Mouse (Mus musculus): ENCODE data around the gene Amigo2.

DNA sequence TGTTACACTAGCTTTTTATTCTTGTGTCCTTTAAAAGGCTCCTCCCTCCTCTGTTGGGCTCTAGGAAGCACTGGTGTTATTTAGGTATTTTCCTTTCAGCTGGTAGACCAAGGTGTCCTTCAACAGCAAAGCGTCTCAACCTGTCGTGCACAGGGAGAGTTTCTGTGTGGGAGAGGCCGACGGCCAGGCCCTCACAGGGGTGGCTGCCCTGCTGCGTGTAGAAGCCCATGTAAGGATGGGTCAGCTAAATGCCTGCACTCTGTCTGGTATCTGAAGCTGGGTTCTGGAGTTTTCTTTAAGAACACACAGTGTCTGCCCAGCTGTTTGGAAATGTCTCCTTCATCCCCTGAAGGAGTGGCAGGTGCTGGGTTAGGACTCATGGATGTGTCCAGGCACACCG, 43.3 kb upstream of the Amigo2 start:
- TF ChIP-seq CTCF (IDR thresholded peaks at IDR 0.05; ENCODE audit: low read depth, low read length) (no peak), POLR2A (IDR thresholded peaks at IDR 0.05; ENCODE audit: extremely low read depth, insufficient read depth, low read length) (no peak)

Measured in liver, adult 2 months (tissue).